Mouse (Mus musculus): ENCODE data around the gene Inpp4b.

The Inpp4b gene

DNA sequence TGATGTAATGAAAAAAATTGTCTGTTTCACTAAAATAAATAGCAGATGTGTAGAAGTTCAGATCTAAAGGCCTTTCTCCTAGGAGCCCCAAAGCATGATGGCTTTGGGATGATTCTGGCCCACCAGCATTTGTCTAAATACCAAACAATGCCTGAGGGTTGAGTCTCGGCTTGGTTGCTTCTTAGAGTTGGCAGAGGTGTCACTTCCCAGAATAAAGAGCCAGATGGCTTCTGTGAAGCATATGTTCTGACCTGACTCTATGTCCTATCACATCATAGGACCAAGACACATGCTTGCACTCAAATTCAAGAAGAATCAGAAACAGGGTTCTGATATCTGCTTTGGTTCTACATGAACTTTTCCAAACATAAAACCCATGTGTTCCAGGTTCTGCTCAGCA lies 365.1 kb downstream of the Inpp4b start:
- DNase-seq (ENCODE audit: low spot score in 2 of 2): no peak

- no peak for DNase-seq (ENCODE audit: low spot score in 2 of 2)
Observed at GRCm38 (mm10) chr8:81731332-81731731, 389.0 kb downstream of the Inpp4b start.

DNA sequence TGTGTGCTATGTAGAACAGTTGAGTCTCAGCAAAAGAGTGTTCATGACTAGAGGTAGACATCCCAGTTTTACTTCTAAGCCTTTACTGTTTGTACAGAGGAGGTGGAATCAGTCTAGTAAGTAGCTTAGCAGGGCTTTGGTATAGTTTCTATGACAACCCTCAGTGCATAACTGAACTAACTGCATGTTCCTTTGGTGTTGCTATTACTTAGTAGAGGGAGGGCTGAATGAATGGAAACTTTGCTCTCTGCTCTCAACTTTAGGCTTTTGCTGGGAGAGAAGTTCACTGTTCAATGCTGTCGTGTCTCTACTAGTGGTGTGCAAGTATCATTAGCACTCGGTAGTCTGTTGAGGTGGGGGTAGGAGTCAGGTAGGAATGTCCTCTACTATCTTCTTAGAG lies 393.3 kb downstream of the Inpp4b start:
- DNase-seq (ENCODE audit: low spot score in 2 of 2): no peak

DNA sequence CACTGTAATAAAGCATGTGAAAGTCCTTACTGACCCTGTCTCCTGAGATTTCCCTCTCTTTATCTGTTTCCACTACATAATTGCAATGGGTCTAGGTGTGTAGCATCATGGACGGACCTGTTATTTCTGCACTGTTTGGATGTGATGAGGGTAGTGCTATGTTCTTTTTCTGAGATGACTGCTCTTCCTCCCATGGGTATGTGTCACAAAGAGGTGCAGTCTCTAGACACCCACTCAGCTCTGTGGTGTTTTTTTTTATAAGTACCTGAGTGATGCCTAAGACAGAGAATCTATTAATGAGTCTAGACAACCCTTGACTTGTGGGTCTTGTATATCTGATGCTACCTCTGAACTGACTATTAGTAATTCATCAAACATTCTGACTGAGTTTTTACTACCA lies 393.7 kb downstream of the Inpp4b start:
- no peak for DNase-seq (ENCODE audit: low spot score in 2 of 2)

DNA sequence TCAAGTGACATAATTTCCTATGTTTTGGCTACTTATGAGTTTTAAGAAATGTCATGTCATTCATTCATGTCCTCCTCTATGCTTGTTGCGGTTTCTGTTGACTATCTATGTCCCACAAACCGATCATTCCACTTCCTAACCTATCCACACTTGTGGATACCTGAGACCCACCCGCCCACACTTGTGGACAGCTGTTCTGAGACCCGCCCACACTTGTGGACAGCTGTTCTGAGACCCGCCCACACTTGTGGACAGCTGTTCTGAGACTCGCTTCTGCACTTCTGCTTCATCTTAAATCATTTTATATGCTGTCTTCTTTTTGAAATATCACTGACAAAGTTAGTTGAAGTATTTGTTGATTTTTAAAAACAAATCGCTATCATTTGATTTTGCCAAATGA lies 400.2 kb downstream of the Inpp4b start:
- no peak for DNase-seq (ENCODE audit: low spot score in 2 of 2)

- DNase-seq (ENCODE audit: low spot score in 2 of 2): no peak
Observed at GRCm38 (mm10) chr8:81743040-81743439, 400.7 kb downstream of the Inpp4b start.

- DNase-seq (ENCODE audit: low spot score in 2 of 2): no peak
Observed at GRCm38 (mm10) chr8:81745439-81745838, 403.1 kb downstream of the Inpp4b start.

DNA sequence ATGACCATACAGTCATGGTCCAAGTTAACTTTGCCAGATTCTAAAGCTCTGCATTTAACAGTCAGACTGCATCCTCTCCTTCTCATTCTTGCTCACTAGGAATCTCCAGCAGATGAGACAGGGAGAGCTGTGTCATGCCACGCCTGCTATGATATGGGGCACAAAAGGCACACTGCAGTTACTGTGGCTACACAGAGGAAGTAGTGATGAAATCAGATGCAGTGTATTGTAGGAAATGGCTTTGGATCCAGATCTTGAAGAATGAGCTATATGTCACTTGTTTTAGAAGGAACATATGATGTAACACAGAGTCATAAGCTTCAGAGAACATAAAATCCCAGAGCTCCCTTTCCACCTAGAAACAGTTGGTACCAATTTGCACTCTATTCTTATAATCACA lies 408.8 kb downstream of the Inpp4b start:
- no peak for DNase-seq (ENCODE audit: low spot score in 2 of 2)

GRCm38 (mm10) chr8:81756663-81757062 lies 414.3 kb downstream of the Inpp4b start:
- no peak for DNase-seq (ENCODE audit: low spot score in 2 of 2)

DNA sequence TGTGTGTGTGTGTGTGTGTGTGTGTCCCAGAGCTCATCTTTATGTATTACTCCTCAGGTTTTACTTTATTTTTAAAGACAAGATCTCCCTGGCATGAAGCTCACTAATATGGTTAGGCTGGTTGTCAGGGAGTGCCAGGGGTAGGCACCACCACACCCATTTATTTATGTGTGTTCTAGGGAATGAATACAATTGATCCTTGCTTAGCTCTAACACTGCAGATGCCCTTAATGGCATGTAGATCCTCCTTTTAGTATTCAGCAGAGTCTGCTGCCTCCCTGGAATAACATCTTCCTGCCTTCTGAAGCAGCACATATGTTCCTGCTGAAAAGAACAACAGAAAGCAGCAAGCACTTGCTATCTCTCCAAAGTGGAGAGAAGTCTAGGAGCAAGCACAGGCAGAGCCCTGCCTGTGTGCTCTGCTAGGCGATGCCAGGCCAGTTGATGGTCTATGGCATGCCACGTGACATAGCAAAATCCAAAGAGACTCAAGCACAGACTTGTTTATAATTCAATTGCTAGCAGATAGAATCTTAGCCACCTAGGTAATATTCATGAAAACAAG lies 415.3 kb downstream of the Inpp4b start:
- DNase-seq (ENCODE audit: low spot score in 2 of 2): no peak

DNA sequence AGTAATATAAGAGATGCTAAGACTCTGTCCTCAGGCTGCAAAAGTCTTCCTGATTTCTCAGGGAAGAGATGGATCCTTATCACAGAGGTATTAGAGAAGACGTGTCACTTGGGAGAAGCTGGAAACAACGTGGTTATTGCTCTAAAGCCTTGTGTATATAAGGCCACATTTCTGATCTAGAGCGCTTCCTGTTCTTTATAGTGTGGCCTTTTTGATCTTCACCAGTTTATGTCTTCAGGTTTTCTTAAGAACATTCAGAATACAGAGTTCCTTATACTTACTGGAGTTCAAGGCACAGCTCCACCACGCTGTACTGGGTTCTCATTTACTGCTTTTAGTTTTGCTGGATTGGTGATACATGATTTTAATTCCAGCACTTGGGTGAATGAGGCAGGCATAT lies 419.1 kb downstream of the Inpp4b start:
- no peak for DNase-seq (ENCODE audit: low spot score in 2 of 2)

- DNase-seq (ENCODE audit: low spot score in 2 of 2): no peak
Observed at GRCm38 (mm10) chr8:81766033-81766432, 423.7 kb downstream of the Inpp4b start.

DNA sequence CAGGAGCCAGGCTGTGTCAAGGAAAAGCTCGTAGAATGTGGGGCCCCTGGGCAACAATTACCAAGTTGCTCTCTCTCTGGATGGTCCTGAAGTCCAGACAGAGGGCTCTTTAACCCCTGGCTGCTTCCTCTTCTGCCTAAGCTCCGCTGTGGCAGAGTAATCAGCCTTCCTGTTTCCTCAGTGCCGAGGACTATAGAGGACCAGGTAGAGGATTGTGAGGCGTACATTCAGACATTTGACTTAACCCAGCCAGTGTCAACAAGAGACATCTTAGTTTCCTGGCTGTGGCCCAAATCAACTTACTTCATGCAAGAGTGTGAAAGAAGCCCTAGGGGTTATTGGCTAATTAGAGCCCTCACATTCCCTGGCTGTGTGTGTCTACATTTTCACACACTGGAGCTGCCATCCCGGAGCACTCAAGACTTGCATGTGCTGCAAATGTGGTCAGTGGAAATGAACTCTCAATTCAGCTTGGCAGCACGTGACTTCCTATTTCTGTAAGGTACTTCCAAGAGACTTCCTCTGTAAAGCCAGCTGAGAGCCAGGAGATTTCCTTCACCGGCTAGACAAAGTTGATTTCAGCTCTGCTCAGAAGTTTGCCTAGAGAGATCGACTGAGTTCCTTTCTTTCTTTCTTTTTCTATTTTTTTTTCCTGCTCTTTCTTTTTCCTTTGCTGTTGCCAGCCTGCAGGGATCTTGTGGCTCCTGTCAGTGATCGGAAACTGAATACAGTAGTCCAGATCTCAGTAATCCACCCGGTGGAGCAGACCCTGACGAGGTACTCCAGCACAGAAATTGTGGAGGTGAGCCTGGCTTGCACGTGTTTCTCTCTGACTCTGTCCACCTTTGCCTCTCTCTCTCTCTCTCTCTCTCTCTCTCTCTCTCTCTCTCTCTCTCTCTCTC lies 425.3 kb downstream of the Inpp4b start:
- DNase-seq (ENCODE audit: low spot score in 2 of 2): no peak

GRCm38 (mm10) chr8:81768313-81768675 lies 425.9 kb downstream of the Inpp4b start:
- DNase-seq (ENCODE audit: low spot score in 2 of 2): no peak

DNA sequence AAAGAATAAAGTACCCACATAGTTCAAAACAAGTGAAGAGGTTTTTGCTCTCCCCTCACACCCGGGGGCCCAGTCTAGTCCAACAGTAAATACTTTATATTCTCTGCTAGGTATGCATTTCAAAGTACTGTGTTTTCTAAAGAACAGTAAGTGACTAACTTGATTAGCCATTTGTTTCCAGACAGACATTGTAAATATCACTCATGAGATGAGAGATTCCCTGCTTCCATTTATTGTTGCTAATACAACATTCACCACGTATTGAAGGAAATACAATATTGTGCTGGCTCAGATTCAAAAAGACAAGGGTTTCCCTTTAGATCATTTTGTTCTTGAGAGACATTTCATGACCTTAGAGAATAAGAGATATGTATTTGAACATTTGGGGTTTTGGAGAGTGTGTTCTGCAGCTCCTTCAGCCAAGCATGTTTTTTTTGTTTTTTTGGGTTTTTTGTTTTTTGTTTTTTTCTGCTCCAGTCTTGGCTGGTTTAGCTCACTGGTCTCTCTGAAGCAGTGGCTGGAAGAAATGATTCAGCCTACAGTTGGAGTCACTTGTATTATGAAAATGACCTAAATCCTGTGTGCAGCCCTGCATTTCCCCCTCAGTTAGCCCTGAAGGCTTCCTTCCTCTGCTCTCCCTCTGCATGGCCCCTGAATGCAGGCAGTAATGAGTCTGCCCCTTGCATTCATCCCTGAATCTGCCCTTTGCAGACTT lies 426.5 kb downstream of the Inpp4b start:
- no peak for DNase-seq (ENCODE audit: low spot score in 2 of 2)

GRCm38 (mm10) chr8:81770603-81771276 lies 428.4 kb downstream of the Inpp4b start:
- DNase-seq (ENCODE audit: low spot score in 2 of 2): no peak

- DNase-seq (ENCODE audit: low spot score in 2 of 2): no peak
Observed at GRCm38 (mm10) chr8:81772855-81773254, 430.5 kb downstream of the Inpp4b start.

DNA sequence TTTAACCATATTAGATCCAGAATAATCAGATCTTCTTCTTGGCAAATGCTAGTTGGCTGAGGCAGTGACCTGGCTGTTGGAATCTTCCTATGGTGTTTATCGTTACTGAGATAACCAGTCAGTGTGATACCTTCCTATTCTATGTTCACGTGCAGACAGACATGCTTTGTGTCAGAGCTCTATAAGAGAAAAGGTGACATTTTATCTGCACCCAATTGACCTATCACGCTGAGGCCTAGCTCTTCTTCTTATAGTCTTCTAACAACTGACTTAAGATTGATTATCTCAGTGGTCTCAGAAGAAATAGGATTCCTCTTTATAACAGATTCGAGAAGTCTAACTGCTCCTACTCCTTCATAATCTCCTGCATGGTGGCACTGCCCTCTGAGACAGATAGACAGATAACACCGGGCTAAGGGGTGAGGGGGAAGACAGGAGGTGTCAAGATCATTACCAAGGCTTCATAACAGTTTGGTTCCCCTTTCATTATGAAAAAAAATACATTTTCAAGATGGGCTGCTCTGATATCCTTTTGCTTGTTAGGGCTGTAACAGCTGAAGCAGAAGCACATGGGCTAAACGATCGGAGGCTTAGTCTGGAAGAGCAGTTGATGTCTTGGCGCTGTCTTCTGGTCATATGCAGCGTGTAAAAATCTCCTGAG lies 431.1 kb downstream of the Inpp4b start:
- DNase-seq (ENCODE audit: low spot score in 2 of 2): no peak

DNA sequence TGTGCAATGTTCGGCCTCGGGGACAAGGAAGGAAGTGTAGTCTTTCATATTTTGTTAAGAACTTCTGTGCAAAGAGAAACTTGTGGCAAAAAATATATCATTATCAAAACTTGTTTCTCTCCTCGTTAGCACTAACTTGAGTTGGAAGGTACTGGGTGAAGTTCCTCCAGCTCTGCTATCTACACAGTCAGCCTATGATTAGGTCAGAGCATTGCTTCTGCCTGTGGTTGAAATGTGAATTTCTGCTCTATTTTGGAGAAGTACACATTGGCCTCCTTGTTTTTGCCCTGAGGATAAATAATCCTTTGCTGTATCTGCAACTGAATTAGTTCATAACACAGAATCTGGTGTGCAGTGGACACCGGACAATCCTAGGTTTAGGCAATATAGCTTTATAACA lies 431.7 kb downstream of the Inpp4b start:
- DNase-seq (ENCODE audit: low spot score in 2 of 2): no peak

DNA sequence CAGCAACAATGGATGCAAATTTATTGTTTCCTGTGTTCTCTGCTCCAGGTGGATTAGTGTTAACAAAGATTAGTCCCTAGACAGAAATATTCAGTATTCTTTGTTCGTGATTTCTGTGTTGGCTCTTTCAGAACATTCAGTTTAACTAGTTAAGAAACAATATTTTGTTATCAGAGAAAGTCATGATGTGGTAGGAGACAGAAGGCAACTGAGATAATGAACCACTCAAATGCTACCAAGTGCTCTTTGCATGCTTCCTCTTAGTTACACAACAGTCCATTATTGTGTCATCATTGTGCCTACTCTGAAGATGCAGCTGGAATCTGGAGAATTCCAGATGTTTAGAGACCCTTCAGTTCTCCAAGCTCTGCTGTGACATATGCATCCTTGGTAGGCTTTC lies 432.1 kb downstream of the Inpp4b start:
- no peak for DNase-seq (ENCODE audit: low spot score in 2 of 2)

- no peak for DNase-seq (ENCODE audit: low spot score in 2 of 2)
Observed at GRCm38 (mm10) chr8:81776516-81777237, 434.3 kb downstream of the Inpp4b start.

Data from cerebellum, postnatal 4 days (tissue).